In the genomic region with DNA sequence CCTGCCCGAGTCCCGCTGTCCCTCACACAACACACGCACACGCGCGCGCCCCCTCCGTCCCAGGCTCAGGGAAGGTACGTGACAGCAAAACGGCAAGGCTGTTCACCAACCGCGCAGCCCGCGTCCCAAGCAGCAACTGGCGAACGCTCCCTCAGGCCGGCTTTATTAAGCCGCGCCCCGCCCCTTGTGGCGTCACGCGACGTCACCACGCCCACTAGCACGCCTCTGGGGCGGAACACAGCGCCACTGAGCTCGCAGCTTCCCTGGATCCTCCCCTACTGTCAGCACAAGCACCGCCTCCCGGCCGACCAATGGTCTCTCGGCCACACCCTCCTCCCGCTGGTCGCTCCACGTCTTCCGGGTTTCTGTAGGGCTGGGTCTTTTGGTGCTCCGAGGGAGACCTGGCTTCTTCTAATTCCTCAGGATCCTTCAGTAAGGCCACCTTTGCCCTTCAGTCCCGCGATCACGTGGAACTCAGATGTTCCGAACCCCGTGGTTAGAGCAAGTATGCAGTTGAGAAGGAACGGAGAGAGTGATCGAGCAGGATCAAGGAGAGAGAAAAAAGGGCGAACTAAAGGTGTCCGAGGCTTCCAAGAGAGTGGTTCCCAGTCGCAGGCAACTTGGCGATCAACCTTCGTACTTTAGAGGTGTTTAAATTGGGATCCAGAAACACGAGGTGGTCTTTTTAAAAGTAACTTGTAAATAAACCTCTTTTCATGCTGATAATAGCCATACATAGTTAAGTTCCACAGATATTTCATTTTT, we compare ENCODE assay signal across 8 mouse cellular contexts. TPM values are rescaled to one million over a fixed set of nuclear protein-coding genes. Genes with fewer than 3 reads are reported as not detected.
A peak's percentile ranks its signal among the peaks of the same experiment; 100 is the strongest.
DNase-seq lines count a peak whose midpoint lies in the region; ATAC-seq and TF ChIP-seq lines count a peak whose summit lies in the region.

A gene (minus strand): TSS at position 164 of the 765 bp plus-strand sequence.

- peak within 1 kb of the TSS; percentile 90 for H3K4me3 ChIP-seq in E14TG2a.4 (replicated peaks; ENCODE audit: low read length)
- peak within 1 kb of the TSS; percentile 59 for H3K4me3 ChIP-seq in forebrain, embryonic 12.5 days (replicated peaks)
- H3K4me3 ChIP-seq in heart, postnatal 0 days (ENCODE audit: low read depth, low read length) = peak within 1 kb of the TSS; percentile 76
- H3K4me3 ChIP-seq in liver, embryonic 16.5 days (ENCODE audit: low read depth, low read length) = peak within 1 kb of the TSS; percentile 81
- peak within 1 kb of the TSS; percentile 61 for H3K4me3 ChIP-seq in neural tube, embryonic 13.5 days
- peak within 1 kb of the TSS; percentile 95 for H3K4me3 ChIP-seq in testis, adult 2 months (ENCODE audit: control insufficient read depth, low read depth, low read length)

- DNase-seq in c-Kit-positive CD71-positive TER-119-positive erythroid progenitor cells, embryonic 14.5 days (ENCODE audit: low spot score) = peak; percentile 96
- peak; percentile 99 for DNase-seq in heart, postnatal 0 days (ENCODE audit: low spot score)
- DNase-seq in kidney, postnatal 4 days = peak; percentile 99

- TF ChIP-seq CTCF in E14TG2a.4 (conservative IDR thresholded peaks at IDR 0.05; ENCODE audit: low read length) = no peak
- peak; percentile 55 for TF ChIP-seq CTCF in heart, postnatal 0 days (IDR thresholded peaks at IDR 0.05; ENCODE audit: low read depth)
- no peak for TF ChIP-seq CTCF in testis, adult 2 months (IDR thresholded peaks at IDR 0.05; ENCODE audit: control insufficient read depth, insufficient read depth, insufficient replicate concordance, low read depth, low read length)

- WGBS in forebrain, embryonic 12.5 days = under 1% methylated on average over 51 of the region's 51 CpGs
- under 1% methylated on average over 51 of the region's 51 CpGs for WGBS in heart, postnatal 0 days
- under 1% methylated on average over 51 of the region's 51 CpGs for WGBS in liver, embryonic 16.5 days (ENCODE audit: insufficient replicate concordance)
- under 1% methylated on average over 51 of the region's 51 CpGs for WGBS in neural tube, embryonic 13.5 days

- H3K9ac ChIP-seq in forebrain, embryonic 12.5 days = peak within 1 kb of the TSS; percentile 70
- peak within 1 kb of the TSS; percentile 85 for H3K9ac ChIP-seq in heart, postnatal 0 days (replicated peaks; ENCODE audit: low read depth, low read length)
- H3K9ac ChIP-seq in liver, embryonic 16.5 days (ENCODE audit: low read depth, low read length) = peak within 1 kb of the TSS; percentile 81
- peak within 1 kb of the TSS; percentile 76 for H3K9ac ChIP-seq in neural tube, embryonic 13.5 days

- no peaks in the 10 kb centered on the region for H3K9me3 ChIP-seq in E14TG2a.4 (ENCODE audit: low read length)
- no peaks in the 10 kb centered on the region for H3K9me3 ChIP-seq in forebrain, embryonic 12.5 days
- H3K9me3 ChIP-seq in heart, postnatal 0 days (replicated peaks; ENCODE audit: control insufficient read depth, low read length) = no peaks in the 10 kb centered on the region
- no peaks in the 10 kb centered on the region for H3K9me3 ChIP-seq in liver, embryonic 16.5 days (replicated peaks; ENCODE audit: control insufficient read depth, low read length)
- no peaks in the 10 kb centered on the region for H3K9me3 ChIP-seq in neural tube, embryonic 13.5 days

- H3K4me1 ChIP-seq in E14TG2a.4 (replicated peaks; ENCODE audit: low read depth, low read length) = peaks cover 69% of the 10 kb centered on the region
- H3K4me1 ChIP-seq in forebrain, embryonic 12.5 days = peaks cover 6% of the 10 kb centered on the region
- H3K4me1 ChIP-seq in heart, postnatal 0 days (ENCODE audit: control insufficient read depth, insufficient read depth) = 0 out of 2 replicates have a peak, but pooled peaks cover 11% of the 10 kb centered on the region
- peaks cover 12% of the 10 kb centered on the region for H3K4me1 ChIP-seq in liver, embryonic 16.5 days (ENCODE audit: control insufficient read depth, low read depth, low read length)
- H3K4me1 ChIP-seq in neural tube, embryonic 13.5 days (replicated peaks) = peaks cover 9% of the 10 kb centered on the region
- peaks cover 3% of the 10 kb centered on the region for H3K4me1 ChIP-seq in testis, adult 2 months (ENCODE audit: control insufficient read depth, insufficient read depth, low read length)

- TF ChIP-seq POLR2A in testis, adult 2 months (IDR thresholded peaks at IDR 0.05; ENCODE audit: control insufficient read depth, low read depth, low read length) = peak; percentile 100

- no peak; the same call in 1 of the 2 replicates for TF ChIP-seq EP300 in heart, postnatal 0 days (IDR thresholded peaks at IDR 0.05; ENCODE audit: low read depth)

- peak within 1 kb of the TSS; percentile 97 for H3K4me2 ChIP-seq in forebrain, embryonic 12.5 days
- H3K4me2 ChIP-seq in heart, postnatal 0 days (ENCODE audit: low read depth, low read length) = peak within 1 kb of the TSS; percentile 83
- peak within 1 kb of the TSS; percentile 98 for H3K4me2 ChIP-seq in liver, embryonic 16.5 days (ENCODE audit: low read depth, low read length)
- H3K4me2 ChIP-seq in neural tube, embryonic 13.5 days = peak within 1 kb of the TSS; percentile 99

- H3K36me3 ChIP-seq in E14TG2a.4 (ENCODE audit: insufficient read depth, low read length) = peaks cover 35% of the 10 kb centered on the region
- no peaks in the 10 kb centered on the region for H3K36me3 ChIP-seq in forebrain, embryonic 12.5 days (replicated peaks)
- H3K36me3 ChIP-seq in heart, postnatal 0 days (replicated peaks; ENCODE audit: control insufficient read depth, insufficient read depth, low read length) = no peaks in the 10 kb centered on the region
- no peaks in the 10 kb centered on the region for H3K36me3 ChIP-seq in liver, embryonic 16.5 days (ENCODE audit: control insufficient read depth, insufficient read depth)
- no peaks in the 10 kb centered on the region for H3K36me3 ChIP-seq in neural tube, embryonic 13.5 days
- H3K36me3 ChIP-seq in testis, adult 2 months (ENCODE audit: control insufficient read depth, insufficient read depth, low read length) = no peaks in the 10 kb centered on the region

- H3K27me3 ChIP-seq in E14TG2a.4 (ENCODE audit: insufficient read depth, low read length) = no peaks in the 10 kb centered on the region
- H3K27me3 ChIP-seq in forebrain, embryonic 12.5 days = peaks cover 5% of the 10 kb centered on the region; the same call in 1 of the 2 replicates
- no peaks in the 10 kb centered on the region for H3K27me3 ChIP-seq in heart, postnatal 0 days (ENCODE audit: control insufficient read depth, insufficient read depth, low read length)
- peaks cover 2% of the 10 kb centered on the region; the same call in 1 of the 2 replicates for H3K27me3 ChIP-seq in liver, embryonic 16.5 days (ENCODE audit: control insufficient read depth, insufficient read depth, low read depth, low read length)
- no peaks in the 10 kb centered on the region for H3K27me3 ChIP-seq in neural tube, embryonic 13.5 days
- no peaks in the 10 kb centered on the region for H3K27me3 ChIP-seq in testis, adult 2 months (ENCODE audit: control insufficient read depth, insufficient read depth, low read length)

- ATAC-seq in forebrain, embryonic 12.5 days (ENCODE audit: low FRiP score) = peak; percentile 100
- ATAC-seq in heart, postnatal 0 days (ENCODE audit: insufficient read depth, low read depth) = peak; percentile 100
- ATAC-seq in liver, embryonic 16.5 days (ENCODE audit: low read depth) = peak; percentile 99
- ATAC-seq in neural tube, embryonic 13.5 days (ENCODE audit: low read depth) = peak; percentile 100

- peak within 1 kb of the TSS; percentile 61 for H3K27ac ChIP-seq in forebrain, embryonic 12.5 days
- peak within 1 kb of the TSS; percentile 97 for H3K27ac ChIP-seq in heart, postnatal 0 days (ENCODE audit: low read depth)
- peak within 1 kb of the TSS; percentile 83 for H3K27ac ChIP-seq in liver, embryonic 16.5 days (ENCODE audit: low read length)
- H3K27ac ChIP-seq in neural tube, embryonic 13.5 days (replicated peaks) = peak within 1 kb of the TSS; percentile 65
- peak within 1 kb of the TSS; percentile 98 for H3K27ac ChIP-seq in testis, adult 2 months (ENCODE audit: control insufficient read depth, insufficient read depth, low read depth, low read length)

RNA-seq across cellular contexts. Expression of the gene that starts here (rescaled TPM):
- polyA plus RNA-seq in forebrain, embryonic 12.5 days (2016; fragmentation: Nextera tagmentation; extraction: Ambion mirVana) = 6.5 and 7.7 TPM in 2 replicates
- 28.9 and 38.3 TPM in 2 replicates for total RNA-seq in heart, postnatal 0 days (2014; rRNA removed; ENCODE audit: low replicate concordance)
- 26.6 and 28.1 TPM in 2 replicates for polyA plus RNA-seq in heart, postnatal 0 days (2015; fragmentation: Nextera tagmentation; extraction: Ambion mirVana)
- polyA plus RNA-seq in liver, embryonic 16.5 days (2015; fragmentation: Nextera tagmentation; extraction: Ambion mirVana) = 9.4 and 11.3 TPM in 2 replicates
- 7.6 and 9.4 TPM in 2 replicates for polyA plus RNA-seq in neural tube, embryonic 13.5 days (2015; fragmentation: Nextera tagmentation; extraction: Ambion mirVana)
- polyA plus RNA-seq in testis, adult 2 months (2012; rRNA removed) = 143 and 161 TPM in 2 replicates

Comparison
In these comparisons a context has a peak if more than half of its experiments do, and no peak if none do; other contexts are left out.
1. Peak in every context shown above with its lines: DNase-seq, ATAC-seq, H3K4me3 ChIP-seq and H3K27ac ChIP-seq.